Mouse (Mus musculus): ENCODE measurements at regions not wholly inside any gene's neighbourhood (a gene's known extent, or its start where the extent isn't known, plus 50 kb on each side); places are given as distances from the start of the nearest gene placed in this dataset.

- TF ChIP-seq CTCF (IDR thresholded peaks at IDR 0.05; ENCODE audit: insufficient read depth, low read depth, low read length) (no peak), POLR2A (IDR thresholded peaks at IDR 0.05; ENCODE audit: insufficient read depth, low read depth, low read length) (no peak)
- whole genome bisulfite sequencing = 77% methylated on average over 7 of the region's 7 CpGs
- Histone ChIP-seq H3K27ac (ENCODE audit: insufficient read depth, low read depth, low read length) (no peak overlapping the region), H3K4me1 (ENCODE audit: control insufficient read depth, insufficient read depth, low read length) (no peaks in the 10 kb centered on the region), H3K4me3 (ENCODE audit: insufficient read depth, low read depth, low read length) (no peak overlapping the region)
These were observed 126.0 kb upstream of the Hs6st1 start for GRCm38 (mm10) chr1:35942222-35942621.

- no peaks in the 10 kb centered on the region for H3K4me1 ChIP-seq (ENCODE audit: control insufficient read depth, insufficient read depth, low read length)
- WGBS = 80% methylated on average over 7 of the region's 7 CpGs
- no peak overlapping the region for H3K27ac ChIP-seq (ENCODE audit: insufficient read depth, low read depth, low read length)
- no peak overlapping the region for H3K4me3 ChIP-seq (ENCODE audit: insufficient read depth, low read depth, low read length)
- no peak for TF ChIP-seq POLR2A (IDR thresholded peaks at IDR 0.05; ENCODE audit: insufficient read depth, low read depth, low read length)
- TF ChIP-seq CTCF (IDR thresholded peaks at IDR 0.05; ENCODE audit: insufficient read depth, low read depth, low read length) = no peak
These were observed 124.4 kb upstream of the Hs6st1 start for GRCm38 (mm10) chr1:35943800-35944199.

GRCm38 (mm10) chr1:35944376-35944775, 123.8 kb upstream of the Hs6st1 start:
- Histone ChIP-seq H3K27ac (ENCODE audit: insufficient read depth, low read depth, low read length) (no peak overlapping the region), H3K4me3 (ENCODE audit: insufficient read depth, low read depth, low read length) (no peak overlapping the region), H3K4me1 (ENCODE audit: control insufficient read depth, insufficient read depth, low read length) (no peaks in the 10 kb centered on the region)
- TF ChIP-seq POLR2A (IDR thresholded peaks at IDR 0.05; ENCODE audit: insufficient read depth, low read depth, low read length) (no peak), CTCF (IDR thresholded peaks at IDR 0.05; ENCODE audit: insufficient read depth, low read depth, low read length) (no peak)
- 85% methylated on average over 5 of the region's 5 CpGs for WGBS

- no peak overlapping the region for H3K4me3 ChIP-seq (ENCODE audit: insufficient read depth, low read depth, low read length)
- 89% methylated on average over 8 of the region's 8 CpGs for WGBS
- H3K4me1 ChIP-seq (ENCODE audit: control insufficient read depth, insufficient read depth, low read length) = no peaks in the 10 kb centered on the region
- TF ChIP-seq POLR2A (IDR thresholded peaks at IDR 0.05; ENCODE audit: insufficient read depth, low read depth, low read length) (no peak), CTCF (IDR thresholded peaks at IDR 0.05; ENCODE audit: insufficient read depth, low read depth, low read length) (no peak)
- no peak overlapping the region for H3K27ac ChIP-seq (ENCODE audit: insufficient read depth, low read depth, low read length)
These were observed 123.4 kb upstream of the Hs6st1 start for GRCm38 (mm10) chr1:35944849-35945248.

GRCm38 (mm10) chr1:35945596-35945995, 122.6 kb upstream of the Hs6st1 start:
- Histone ChIP-seq H3K27ac (ENCODE audit: insufficient read depth, low read depth, low read length) (no peak overlapping the region), H3K4me1 (ENCODE audit: control insufficient read depth, insufficient read depth, low read length) (no peaks in the 10 kb centered on the region), H3K4me3 (ENCODE audit: insufficient read depth, low read depth, low read length) (no peak overlapping the region)
- WGBS = 83% methylated on average over 4 of the region's 4 CpGs
- TF ChIP-seq CTCF (IDR thresholded peaks at IDR 0.05; ENCODE audit: insufficient read depth, low read depth, low read length) = no peak
- no peak for TF ChIP-seq POLR2A (IDR thresholded peaks at IDR 0.05; ENCODE audit: insufficient read depth, low read depth, low read length)

- WGBS = 90% methylated on average over 5 of the region's 5 CpGs
- H3K4me3 ChIP-seq (ENCODE audit: insufficient read depth, low read depth, low read length) = no peak overlapping the region
- H3K27ac ChIP-seq (ENCODE audit: insufficient read depth, low read depth, low read length) = no peak overlapping the region
- no peaks in the 10 kb centered on the region for H3K4me1 ChIP-seq (ENCODE audit: control insufficient read depth, insufficient read depth, low read length)
- TF ChIP-seq CTCF (IDR thresholded peaks at IDR 0.05; ENCODE audit: insufficient read depth, low read depth, low read length) (no peak), POLR2A (IDR thresholded peaks at IDR 0.05; ENCODE audit: insufficient read depth, low read depth, low read length) (no peak)
These were observed 120.1 kb upstream of the Hs6st1 start for GRCm38 (mm10) chr1:35948104-35948503.

GRCm38 (mm10) chr1:35951082-35951481, 117.1 kb upstream of the Hs6st1 start:
- TF ChIP-seq POLR2A (IDR thresholded peaks at IDR 0.05; ENCODE audit: insufficient read depth, low read depth, low read length) (no peak), CTCF (IDR thresholded peaks at IDR 0.05; ENCODE audit: insufficient read depth, low read depth, low read length) (no peak)
- WGBS = 32% methylated on average over 4 of the region's 4 CpGs
- Histone ChIP-seq H3K27ac (ENCODE audit: insufficient read depth, low read depth, low read length) (no peak overlapping the region), H3K4me3 (ENCODE audit: insufficient read depth, low read depth, low read length) (no peak overlapping the region), H3K4me1 (ENCODE audit: control insufficient read depth, insufficient read depth, low read length) (no peaks in the 10 kb centered on the region)

- Histone ChIP-seq H3K4me3 (ENCODE audit: insufficient read depth, low read depth, low read length) (no peak overlapping the region), H3K27ac (ENCODE audit: insufficient read depth, low read depth, low read length) (no peak overlapping the region), H3K4me1 (ENCODE audit: control insufficient read depth, insufficient read depth, low read length) (no peaks in the 10 kb centered on the region)
- WGBS = 95% methylated on average over 4 of the region's 4 CpGs
- no peak for TF ChIP-seq POLR2A (IDR thresholded peaks at IDR 0.05; ENCODE audit: insufficient read depth, low read depth, low read length)
- TF ChIP-seq CTCF (IDR thresholded peaks at IDR 0.05; ENCODE audit: insufficient read depth, low read depth, low read length) = no peak
These were observed 114.5 kb upstream of the Hs6st1 start for GRCm38 (mm10) chr1:35953721-35954120.

- Histone ChIP-seq H3K27ac (ENCODE audit: insufficient read depth, low read depth, low read length) (no peak overlapping the region), H3K4me3 (ENCODE audit: insufficient read depth, low read depth, low read length) (no peak overlapping the region), H3K4me1 (ENCODE audit: control insufficient read depth, insufficient read depth, low read length) (no peaks in the 10 kb centered on the region)
- 68% methylated on average over 8 of the region's 8 CpGs for WGBS
- TF ChIP-seq CTCF (IDR thresholded peaks at IDR 0.05; ENCODE audit: insufficient read depth, low read depth, low read length) (no peak), POLR2A (IDR thresholded peaks at IDR 0.05; ENCODE audit: insufficient read depth, low read depth, low read length) (no peak)
These were observed 110.5 kb upstream of the Hs6st1 start for GRCm38 (mm10) chr1:35957425-35958372.

Data from olfactory bulb, adult 2 months (tissue).